Mouse (Mus musculus): ENCODE data around the gene Hras. TPM values are rescaled to one million over a fixed set of nuclear protein-coding genes. Genes with fewer than 3 reads are reported as not detected.

Hras gene
- polyA plus RNA-seq (2012; rRNA removed; ENCODE audit: low replicate concordance): 52.0 and 63.9 TPM in 2 replicates

GRCm38 (mm10) chr7:141193948-141194347, at the start of gene Hras, which contains the start of gene Lrrc56:
Hras (minus strand) TSS chr7:141194005.
Lrrc56 (plus strand) TSS chr7:141194157.

GRCm38 (mm10) chr7:141228279-141229067, 34.7 kb upstream of the Hras start, which contains the start of gene Phrf1:
Phrf1 (plus strand) TSS chr7:141228784.

GRCm38 (mm10) chr7:141215101-141215879, 21.5 kb upstream of the Hras start, which contains the start of gene Rassf7:
Rassf7 (plus strand) TSS chr7:141215860.

GRCm38 (mm10) chr7:141213605-141214235, 19.9 kb upstream of the Hras start, which contains the start of gene Lmntd2:
Lmntd2 (minus strand) TSS chr7:141214080.

GRCm38 (mm10) chr7:141172116-141173006, 21.4 kb downstream of the Hras start, which contains the start of gene Rnh1:
Rnh1 (minus strand) TSS chr7:141172857.

Other genes with a start within 250 kb of the Hras start
- gene Ifitm5, start 243.7 kb downstream of the Hras start, polyA plus RNA-seq (2012; rRNA removed; ENCODE audit: low replicate concordance): 2.6 and 4.0 TPM in 2 replicates
- not detected in 2 replicates for gene Gm45717, start 238.1 kb downstream of the Hras start, polyA plus RNA-seq (2012; rRNA removed; ENCODE audit: low replicate concordance)
- gene Ifitm2, start 238.0 kb downstream of the Hras start, polyA plus RNA-seq (2012; rRNA removed; ENCODE audit: low replicate concordance): 1,072 and 1,260 TPM in 2 replicates
- gene Ifitm1, start 226.8 kb downstream of the Hras start, polyA plus RNA-seq (2012; rRNA removed; ENCODE audit: low replicate concordance): 132 and 165 TPM in 2 replicates
- gene Ifitm3, start 183.2 kb downstream of the Hras start, polyA plus RNA-seq (2012; rRNA removed; ENCODE audit: low replicate concordance): 410 and 816 TPM in 2 replicates
- gene Ifitm6, start 176.1 kb downstream of the Hras start, polyA plus RNA-seq (2012; rRNA removed; ENCODE audit: low replicate concordance): 10.7 and 37.4 TPM in 2 replicates
- gene Gm17387, start 164.9 kb downstream of the Hras start, polyA plus RNA-seq (2012; rRNA removed; ENCODE audit: low replicate concordance): not detected in 2 replicates
- 1.0 and 2.5 TPM in 2 replicates for gene B4galnt4, start 132.9 kb downstream of the Hras start, polyA plus RNA-seq (2012; rRNA removed; ENCODE audit: low replicate concordance)
- 30.8 and 48.9 TPM in 2 replicates for gene Pkp3, start 115.8 kb downstream of the Hras start, polyA plus RNA-seq (2012; rRNA removed; ENCODE audit: low replicate concordance)
- 30.1 and 44.1 TPM in 2 replicates for gene Sigirr, start 93.4 kb downstream of the Hras start, polyA plus RNA-seq (2012; rRNA removed; ENCODE audit: low replicate concordance)
- gene Ano9, start 76.2 kb downstream of the Hras start, polyA plus RNA-seq (2012; rRNA removed; ENCODE audit: low replicate concordance): 5.8 and 21.4 TPM in 2 replicates
- gene Ptdss2, start 71.6 kb downstream of the Hras start, polyA plus RNA-seq (2012; rRNA removed; ENCODE audit: low replicate concordance): 33.0 and 42.5 TPM in 2 replicates
- 122 and 142 TPM in 2 replicates for gene Rnh1, start 21.1 kb downstream of the Hras start, polyA plus RNA-seq (2012; rRNA removed; ENCODE audit: low replicate concordance)
- gene Lrrc56, start 152 bp upstream of the Hras start, polyA plus RNA-seq (2012; rRNA removed; ENCODE audit: low replicate concordance): 7.7 and 9.8 TPM in 2 replicates
- gene Lmntd2, start 20.1 kb upstream of the Hras start, polyA plus RNA-seq (2012; rRNA removed; ENCODE audit: low replicate concordance): 4.3 and 5.2 TPM in 2 replicates
- gene Rassf7, start 21.9 kb upstream of the Hras start, polyA plus RNA-seq (2012; rRNA removed; ENCODE audit: low replicate concordance): 20.0 and 26.7 TPM in 2 replicates
- 14.1 and 24.6 TPM in 2 replicates for gene Phrf1, start 34.8 kb upstream of the Hras start, polyA plus RNA-seq (2012; rRNA removed; ENCODE audit: low replicate concordance)
- gene Irf7, start 72.5 kb upstream of the Hras start, polyA plus RNA-seq (2012; rRNA removed; ENCODE audit: low replicate concordance): 98.3 and 195 TPM in 2 replicates
- gene Cdhr5, start 82.8 kb upstream of the Hras start, polyA plus RNA-seq (2012; rRNA removed; ENCODE audit: low replicate concordance): 0.17 and 0.99 TPM in 2 replicates
- 0.83 and 3.3 TPM in 2 replicates for gene Sct, start 85.1 kb upstream of the Hras start, polyA plus RNA-seq (2012; rRNA removed; ENCODE audit: low replicate concordance)
- gene Drd4, start 98.0 kb upstream of the Hras start, polyA plus RNA-seq (2012; rRNA removed; ENCODE audit: low replicate concordance): 0.06 TPM in 1 of 2 replicates, not detected in the other
- gene Deaf1, start 133.7 kb upstream of the Hras start, polyA plus RNA-seq (2012; rRNA removed; ENCODE audit: low replicate concordance): 19.0 and 23.7 TPM in 2 replicates
- gene Tmem80, start 133.7 kb upstream of the Hras start, polyA plus RNA-seq (2012; rRNA removed; ENCODE audit: low replicate concordance): 44.4 and 63.2 TPM in 2 replicates
- 38.9 and 52.4 TPM in 2 replicates for gene Eps8l2, start 144.9 kb upstream of the Hras start, polyA plus RNA-seq (2012; rRNA removed; ENCODE audit: low replicate concordance)
- gene Taldo1, start 198.2 kb upstream of the Hras start, polyA plus RNA-seq (2012; rRNA removed; ENCODE audit: low replicate concordance): 360 and 366 TPM in 2 replicates
- 67.3 and 68.4 TPM in 2 replicates for gene Gatd1, start 220.1 kb upstream of the Hras start, polyA plus RNA-seq (2012; rRNA removed; ENCODE audit: low replicate concordance)
- gene Cend1, start 235.5 kb upstream of the Hras start, polyA plus RNA-seq (2012; rRNA removed; ENCODE audit: low replicate concordance): 0.35 and 0.57 TPM in 2 replicates
- 171 and 174 TPM in 2 replicates for gene Slc25a22, start 243.9 kb upstream of the Hras start, polyA plus RNA-seq (2012; rRNA removed; ENCODE audit: low replicate concordance)

Data from mammary gland, adult 2 months (tissue).